Mouse (Mus musculus) myocyte (in vitro differentiated cells): Measurements from ENCODE around the gene Ubtd1.

Experiments
- CEBPB ChIP-seq: IDR thresholded peaks from 2 replicates; pipeline ENCODE4 v1.6.1; 2011; ENCODE audit warnings: mild to moderate bottlenecking, moderate library complexity; ENCODE audit not compliant: poor library complexity, insufficient read depth, severe bottlenecking
- E2F4 ChIP-seq: IDR thresholded peaks from one replicate; pipeline ENCODE4 v1.6.1; 2011; ENCODE audit warnings: mild to moderate bottlenecking, control low read depth, moderate library complexity; ENCODE audit not compliant: insufficient read depth
- MAX ChIP-seq: IDR thresholded peaks from one replicate; pipeline ENCODE4 v1.6.1; 2011; ENCODE audit warnings: low read depth, mild to moderate bottlenecking, control low read depth
- MYOD1 ChIP-seq, 3 experiments: IDR thresholded peaks; one replicate each; pipeline ENCODE4 v1.6.1; 2011; ENCODE audit warnings: control low read depth in 2 of 3, low read depth in 2 of 3, mild to moderate bottlenecking in 2 of 3, moderate library complexity in 1 of 3; ENCODE audit not compliant: insufficient read length in 2 of 3, control insufficient read depth in 1 of 3
- MYOG ChIP-seq, 3 experiments: IDR thresholded peaks; one replicate each; pipeline ENCODE4 v1.6.1; 2011; ENCODE audit warnings: control low read depth in 2 of 3, low read depth in 2 of 3, mild to moderate bottlenecking in 2 of 3; ENCODE audit not compliant: insufficient read length in 2 of 3, control insufficient read depth in 1 of 3, insufficient read depth in 1 of 3
- POLR2A ChIP-seq: IDR thresholded peaks from one replicate; pipeline ENCODE4 v1.6.1; 2011; ENCODE audit warnings: low read depth, mild to moderate bottlenecking, control low read depth, moderate library complexity; ENCODE audit not compliant: insufficient read length
- POLR2AphosphoS2 ChIP-seq: IDR thresholded peaks from one replicate; pipeline ENCODE4 v1.6.1; 2011; ENCODE audit warnings: low read depth, control low read depth; ENCODE audit not compliant: insufficient read length
- REST ChIP-seq: IDR thresholded peaks from one replicate; pipeline ENCODE4 v1.6.1; 2011; ENCODE audit warnings: mild to moderate bottlenecking, control low read depth, moderate library complexity; ENCODE audit not compliant: insufficient read depth, insufficient read length
- SRF ChIP-seq: IDR thresholded peaks from one replicate; pipeline ENCODE4 v1.6.1; 2011; ENCODE audit warnings: low read depth; ENCODE audit not compliant: control insufficient read depth, insufficient read length
- TCF12 ChIP-seq: IDR thresholded peaks from one replicate; pipeline ENCODE4 v1.6.1; 2011; ENCODE audit warnings: mild to moderate bottlenecking, control low read depth; ENCODE audit not compliant: poor library complexity, insufficient read depth, severe bottlenecking
- TCF3 ChIP-seq: IDR thresholded peaks from one replicate; pipeline ENCODE4 v1.6.1; 2011; ENCODE audit warnings: low read depth, control low read depth; ENCODE audit not compliant: insufficient read length
- USF1 ChIP-seq: IDR thresholded peaks from one replicate; pipeline ENCODE4 v1.6.1; 2011; ENCODE audit warnings: low read depth, mild to moderate bottlenecking, control low read depth, moderate library complexity

DNA sequence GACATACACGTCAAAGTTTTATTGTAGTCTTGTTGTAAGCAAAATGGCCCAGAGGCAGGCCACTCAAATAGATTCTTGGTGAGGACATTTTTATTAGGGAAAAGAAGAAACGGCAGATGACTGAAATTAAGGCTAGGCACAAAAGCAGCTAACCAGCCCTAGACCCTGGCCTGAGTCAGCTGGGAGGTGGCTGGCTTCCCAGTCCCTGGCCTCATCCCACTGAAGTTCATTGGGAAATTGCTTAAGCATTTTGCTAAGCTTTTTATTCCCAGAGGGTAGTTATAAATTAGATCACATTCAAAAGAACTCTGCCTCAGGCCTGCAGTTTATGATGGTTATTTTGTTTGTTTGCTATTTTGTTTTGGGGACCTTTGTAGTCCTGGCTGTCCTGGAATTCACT lies 74.3 kb downstream of the Ubtd1 start:
- no peak for TF ChIP-seq POLR2A
- TF ChIP-seq MYOG (IDR thresholded peaks at IDR 0.05; ENCODE audit: control insufficient read depth in 1 of 3, insufficient read depth in 1 of 3, insufficient read length in 2 of 3, low read depth in 2 of 3) = no peak
- TF ChIP-seq MYOD1 (IDR thresholded peaks at IDR 0.05; ENCODE audit: control insufficient read depth in 1 of 3, insufficient read length in 2 of 3, low read depth in 2 of 3) = no peak
- TF ChIP-seq MAX = no peak
- no peak for TF ChIP-seq POLR2AphosphoS2
- TF ChIP-seq USF1 = no peak
- TF ChIP-seq SRF = no peak
- no peak for TF ChIP-seq CEBPB
- TF ChIP-seq TCF3 = no peak
- no peak for TF ChIP-seq TCF12
- no peak for TF ChIP-seq REST
- TF ChIP-seq E2F4 = no peak
